Mouse (Mus musculus): ENCODE data around the gene Ntm.

- TF ChIP-seq TCF3 (IDR thresholded peaks at IDR 0.05; ENCODE audit: insufficient read length, low read depth) (no peak), MAX (IDR thresholded peaks at IDR 0.05; ENCODE audit: low read depth) (no peak), MYOG (IDR thresholded peaks at IDR 0.05; ENCODE audit: control insufficient read depth in 1 of 3, insufficient read depth in 1 of 3, insufficient read length in 2 of 3, low read depth in 2 of 3) (no peak), E2F4 (IDR thresholded peaks at IDR 0.05; ENCODE audit: insufficient read depth) (no peak)
Observed at GRCm38 (mm10) chr9:29136039-29136438, 826.9 kb downstream of the Ntm start.
